Mouse (Mus musculus) ES-E14 (cell line): Measurements from ENCODE around the gene Borcs6. TPM values are rescaled to one million over a fixed set of nuclear protein-coding genes. Genes with fewer than 3 reads are reported as not detected.
A peak's percentile ranks its signal among the peaks of the same experiment; 100 is the strongest.

Experiments
- DNase-seq: peaks from one replicate; pipeline ENCODE4 v3.0.0-alpha.2; 2013; ENCODE audit warnings: low read depth, low spot score
- H3K27ac ChIP-seq: 2 replicates; pipeline ENCODE4 v1.5.1; 2012; ENCODE audit warnings: low read depth, mild to moderate bottlenecking, low read length, moderate library complexity, mixed read lengths; ENCODE audit not compliant: poor library complexity, insufficient read depth, severe bottlenecking
- H3K36me3 ChIP-seq: 2 replicates; pipeline ENCODE4 v1.6.1; 2012; ENCODE audit warnings: mild to moderate bottlenecking, low read length, moderate library complexity, mixed read lengths; ENCODE audit not compliant: control insufficient read depth, poor library complexity, insufficient read depth, severe bottlenecking
- H3K4me1 ChIP-seq, 2 experiments: fragments of 150-350 bp in 1 of 2; sonication (generic) in 1 of 2; 2 replicates each; pipeline ENCODE4 v1.6.1; 2012; ENCODE audit warnings: low read length in 2 of 2, mild to moderate bottlenecking in 1 of 2, mixed read lengths in 1 of 2; ENCODE audit not compliant: control insufficient read depth in 2 of 2, insufficient read depth in 2 of 2, poor library complexity in 1 of 2
- H3K4me3 ChIP-seq, 2 experiments: fragments of 150-350 bp in 1 of 2; sonication (generic) in 1 of 2; 2 replicates each; pipeline ENCODE4 v1.5.1; 2012; ENCODE audit warnings: low read length in 2 of 2, low read depth in 1 of 2, mild to moderate bottlenecking in 1 of 2, mixed read lengths in 1 of 2; ENCODE audit not compliant: insufficient read depth in 1 of 2, poor library complexity in 1 of 2, severe bottlenecking in 1 of 2
- H3K9ac ChIP-seq: 2 replicates; pipeline ENCODE4 v1.6.1; 2012; ENCODE audit warnings: low read depth, mild to moderate bottlenecking, low read length, mixed read lengths; ENCODE audit not compliant: poor library complexity, insufficient read depth, severe bottlenecking
- H3K9me3 ChIP-seq: fragments of 150-350 bp; sonication (generic); 2 replicates; pipeline ENCODE4 v1.6.1; 2012; ENCODE audit warnings: low read depth, mild to moderate bottlenecking, low read length; ENCODE audit not compliant: control insufficient read depth, insufficient read depth
- CHD2 ChIP-seq: IDR thresholded peaks from 2 replicates; pipeline ENCODE4 v1.6.1; 2014; ENCODE audit warnings: mild to moderate bottlenecking, low read depth, low read length, inconsistent platforms
- HCFC1 ChIP-seq: IDR thresholded peaks from 2 replicates; pipeline ENCODE4 v1.6.1; 2012; ENCODE audit warnings: low read length, inconsistent platforms, borderline replicate concordance; ENCODE audit not compliant: insufficient read depth
- MAFK ChIP-seq: IDR thresholded peaks from 2 replicates; pipeline ENCODE4 v1.6.1; 2014; ENCODE audit warnings: mild to moderate bottlenecking, low read depth, low read length, inconsistent platforms; ENCODE audit not compliant: insufficient read depth
- ZC3H11A ChIP-seq: IDR thresholded peaks from 2 replicates; pipeline ENCODE4 v1.6.1; 2012; ENCODE audit warnings: low read depth, mild to moderate bottlenecking, inconsistent platforms, low read length, borderline replicate concordance
- ZNF384 ChIP-seq: IDR thresholded peaks from 2 replicates; pipeline ENCODE4 v1.6.1; 2012; ENCODE audit warnings: low read depth, low read length, inconsistent platforms
- in situ Hi-C, 2 experiments: fragments of 600-800 bp; cut with MboI; formaldehyde crosslinking; loops; one replicate each; pipeline ENCODE4 v1.15.1; 2025; ENCODE audit warnings: low sequenced_read_pairs in 2 of 2, inconsistent platforms in 1 of 2; ENCODE audit not compliant: unreplicated experiment in 2 of 2
- total RNA-seq: library from RNA; depleted of rRNA; stranded (reverse); fragments of 300-350 nt; gene quantifications from 2 replicates; pipeline ENCODE4 v1.2.3, GENCODE M21; 2012

Borcs6 gene
- total RNA-seq, 1 experiment, result 6.2 TPM

DNA sequence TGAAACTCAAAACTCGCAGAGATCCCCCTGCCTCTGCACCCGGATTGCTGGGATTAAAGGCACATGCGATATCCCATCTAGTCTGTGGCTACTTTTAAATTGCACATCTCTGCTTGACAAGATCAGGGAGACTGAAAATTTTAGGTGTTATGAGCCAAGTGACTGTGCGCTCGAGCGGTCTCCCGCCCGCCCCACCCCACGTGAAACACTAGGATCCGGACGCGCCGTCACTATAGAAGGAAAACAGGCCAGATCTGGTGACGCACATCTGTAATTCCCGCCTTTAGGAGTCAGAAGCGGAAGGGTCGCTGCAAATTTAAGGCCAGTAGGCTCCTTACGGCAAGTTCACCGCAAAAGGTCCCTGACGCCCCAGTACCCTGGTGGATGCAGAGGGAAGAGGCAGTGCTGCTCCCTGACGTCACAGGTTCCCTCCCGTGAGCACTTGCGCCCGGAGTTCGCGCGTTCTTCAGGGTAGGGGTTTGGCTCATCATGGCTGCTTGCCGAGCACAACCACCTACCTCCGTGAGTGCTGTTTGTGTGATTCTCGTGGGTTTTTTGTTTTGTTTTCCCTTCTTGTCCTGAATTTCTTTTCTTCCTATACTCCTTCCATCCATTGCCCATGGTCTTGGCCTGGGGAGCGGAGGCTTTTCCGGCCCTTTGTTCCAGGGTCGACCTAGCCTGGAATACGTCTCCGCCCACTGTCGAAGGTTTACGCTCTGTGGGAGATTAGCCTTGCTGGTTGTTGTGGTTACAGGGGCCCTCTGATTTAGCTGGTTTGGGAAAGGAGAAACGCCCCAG is 43.7 kb upstream of the Borcs6 start, which contains the start of gene Ctc1:
Gene Ctc1 (plus strand): TSS at position 268 of the 798 bp plus-strand sequence.
- peaks cover under 1% of the 10 kb centered on the region; the same call in 1 of the 2 replicates for H3K36me3 ChIP-seq
- DNase-seq, result peak; percentile 93
- no peaks in the 10 kb centered on the region for H3K9me3 ChIP-seq
- in situ Hi-C loops, result no loop called here
- H3K4me3 ChIP-seq, result peak within 1 kb of the TSS; percentile 77 to 94
- H3K9ac ChIP-seq, result peak within 1 kb of the TSS; percentile 91
- TF ChIP-seq HCFC1 (peak; percentile 65; the same call in 1 of the 2 replicates), ZNF384 (no peak)
- H3K27ac ChIP-seq, result peak within 1 kb of the TSS; percentile 83
- H3K4me1 ChIP-seq, result peaks cover 0 to 7% of the 10 kb centered on the region in 2 experiments; a peak in 2 of 4 replicates

GRCm38 (mm10) chr11:69016755-69017154 is 42.8 kb upstream of the Borcs6 start:
- Histone ChIP-seq H3K9ac (peak overlapping the region; percentile 91), H3K4me1 (peaks cover 0 to 7% of the 10 kb centered on the region in 2 experiments; a peak in 2 of 4 replicates), H3K27ac (peak overlapping the region; percentile 83; the same call in 1 of the 2 replicates), H3K4me3 (peak overlapping the region; percentile 77 to 94), H3K36me3 (peaks cover 6% of the 10 kb centered on the region), H3K9me3 (no peaks in the 10 kb centered on the region)
- in situ Hi-C loops, result no loop called here
- DNase-seq, result no peak
- no peak for TF ChIP-seq HCFC1
- TF ChIP-seq ZC3H11A, result no peak
- no peak for TF ChIP-seq ZNF384
- no peak for TF ChIP-seq CHD2

DNA sequence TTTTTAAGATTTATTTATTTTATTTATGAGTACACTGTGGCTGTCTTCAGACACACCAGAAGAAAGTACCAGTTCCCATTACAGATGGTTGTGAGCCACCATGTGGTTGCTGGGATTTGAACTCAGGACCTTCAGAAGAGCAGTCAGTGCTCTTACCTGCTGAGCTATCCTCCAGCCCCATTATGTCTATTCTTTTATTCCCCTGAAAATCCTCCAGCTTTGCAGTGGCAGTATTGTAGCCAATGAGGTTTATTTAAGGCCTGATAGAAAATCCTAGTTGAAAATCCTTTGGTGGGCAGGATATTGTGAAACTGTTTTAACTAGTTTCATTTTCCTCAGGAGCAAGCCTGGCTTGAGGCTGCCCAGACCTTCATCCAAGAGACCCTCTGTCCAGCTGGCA is 38.8 kb upstream of the Borcs6 start:
- no peak overlapping the region for H3K27ac ChIP-seq
- no peaks in the 10 kb centered on the region for H3K4me1 ChIP-seq
- no peak overlapping the region for H3K9ac ChIP-seq
- no peak for DNase-seq
- no peaks in the 10 kb centered on the region for H3K9me3 ChIP-seq
- TF ChIP-seq CHD2 (no peak), MAFK (no peak), ZNF384 (no peak), ZC3H11A (no peak), HCFC1 (no peak)
- H3K36me3 ChIP-seq, result peaks cover 34% of the 10 kb centered on the region
- H3K4me3 ChIP-seq, result no peak overlapping the region
- in situ Hi-C loops, result no loop called here

- TF ChIP-seq ZNF384 (no peak), MAFK (no peak), HCFC1 (no peak), CHD2 (no peak), ZC3H11A (no peak)
- H3K9me3 ChIP-seq, result no peaks in the 10 kb centered on the region
- H3K36me3 ChIP-seq, result peaks cover 74% of the 10 kb centered on the region
- no peak overlapping the region for H3K9ac ChIP-seq
- no peak for DNase-seq
- H3K4me1 ChIP-seq, result 0 out of 4 replicates have a peak, but pooled peaks cover 0 to 2% of the 10 kb centered on the region in 2 experiments
- no peak overlapping the region for H3K4me3 ChIP-seq
- peak overlapping the region; percentile 65 for H3K27ac ChIP-seq
- in situ Hi-C loops, result no loop called here
Measured at GRCm38 (mm10) chr11:69026562-69026961, 33.0 kb upstream of the Borcs6 start.
